Mouse (Mus musculus): ENCODE results near the gene Cyp4f14.

Cyp4f14 gene

DNA sequence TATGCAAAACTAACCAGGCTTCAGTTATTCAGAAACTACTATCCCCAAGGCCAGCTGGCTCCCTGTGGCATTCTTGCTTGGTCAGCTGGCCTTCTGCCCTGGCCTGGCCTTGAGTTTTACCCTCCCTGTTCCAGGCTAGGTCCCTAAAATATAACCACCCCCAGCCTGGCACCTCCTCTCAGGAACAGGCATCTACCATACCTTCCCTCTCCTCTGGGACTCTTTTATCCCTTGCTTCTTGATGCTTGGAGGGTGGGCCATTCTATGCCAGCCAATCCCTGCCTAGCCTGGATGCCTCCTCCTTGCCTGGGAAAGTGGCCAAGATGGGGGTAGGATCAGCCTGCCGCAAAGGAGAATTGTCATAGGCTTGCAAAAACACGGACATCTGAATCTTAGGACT is at the start of gene Cyp4f14:
TSS of gene Cyp4f14 (minus strand) at position 212 of the 400 bp plus-strand sequence.
- in situ Hi-C loops (cut with MseI, MboI), result no loop called here

DNA sequence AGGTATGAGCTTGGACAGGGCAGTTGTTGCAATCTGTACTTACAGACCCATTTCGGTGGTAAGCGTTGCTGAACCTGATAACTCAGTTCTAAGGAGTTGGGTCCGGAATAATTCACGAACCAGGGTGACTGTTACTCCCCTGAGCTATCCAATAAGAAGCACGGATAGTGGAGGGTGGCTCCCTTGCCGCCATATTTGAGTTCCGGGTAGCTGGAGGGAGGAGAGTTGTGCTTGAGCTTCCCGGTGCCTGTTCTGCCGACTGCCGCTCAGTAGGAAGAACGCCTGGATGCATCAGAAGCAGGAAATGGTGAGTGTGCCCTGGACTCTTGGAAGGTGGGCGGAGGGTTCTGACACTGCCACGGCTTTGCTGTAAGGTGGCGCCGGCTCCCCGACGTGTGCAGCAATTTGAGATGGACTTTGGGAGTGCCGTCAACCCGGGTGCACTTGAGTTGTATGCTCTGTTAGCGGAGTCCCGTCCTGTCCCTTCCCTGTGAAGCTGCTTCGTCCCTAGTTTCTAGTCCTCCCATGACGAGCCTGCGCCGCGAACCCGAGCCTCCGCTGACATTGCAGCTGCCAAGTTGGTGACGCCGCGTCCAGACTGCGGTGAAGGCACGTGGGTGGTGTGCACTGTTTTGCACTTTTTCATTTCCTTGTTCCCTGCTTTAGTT is 48.6 kb upstream of the Cyp4f14 start, which contains the start of gene Zfp472:
TSS of gene Zfp472 (plus strand) at position 192 of the 668 bp plus-strand sequence.
- in situ Hi-C loops (cut with MseI, MboI), result no loop called here

- in situ Hi-C loops (cut with MseI, MboI), result no loop called here
These were observed 48.1 kb upstream of the Cyp4f14 start for GRCm38 (mm10) chr17:32965253-32965622.

GRCm38 (mm10) chr17:32951441-32951840 is 34.3 kb upstream of the Cyp4f14 start:
- in situ Hi-C loops (cut with MseI, MboI), result no loop called here

- in situ Hi-C loops (cut with MseI, MboI), result no loop called here
These were observed 33.9 kb upstream of the Cyp4f14 start for GRCm38 (mm10) chr17:32951006-32951405.

GRCm38 (mm10) chr17:32950136-32950535 is 33.0 kb upstream of the Cyp4f14 start:
- in situ Hi-C loops (cut with MseI, MboI), result no loop called here

GRCm38 (mm10) chr17:32947215-32947914 is 30.2 kb upstream of the Cyp4f14 start, which contains the start of gene Cyp4f13:
TSS of gene Cyp4f13 (minus strand) at chr17:32947402.
- in situ Hi-C loops (cut with MseI, MboI), result no loop called here

- in situ Hi-C loops (cut with MseI, MboI), result no loop called here
These were observed 29.6 kb upstream of the Cyp4f14 start for GRCm38 (mm10) chr17:32946716-32947115.

DNA sequence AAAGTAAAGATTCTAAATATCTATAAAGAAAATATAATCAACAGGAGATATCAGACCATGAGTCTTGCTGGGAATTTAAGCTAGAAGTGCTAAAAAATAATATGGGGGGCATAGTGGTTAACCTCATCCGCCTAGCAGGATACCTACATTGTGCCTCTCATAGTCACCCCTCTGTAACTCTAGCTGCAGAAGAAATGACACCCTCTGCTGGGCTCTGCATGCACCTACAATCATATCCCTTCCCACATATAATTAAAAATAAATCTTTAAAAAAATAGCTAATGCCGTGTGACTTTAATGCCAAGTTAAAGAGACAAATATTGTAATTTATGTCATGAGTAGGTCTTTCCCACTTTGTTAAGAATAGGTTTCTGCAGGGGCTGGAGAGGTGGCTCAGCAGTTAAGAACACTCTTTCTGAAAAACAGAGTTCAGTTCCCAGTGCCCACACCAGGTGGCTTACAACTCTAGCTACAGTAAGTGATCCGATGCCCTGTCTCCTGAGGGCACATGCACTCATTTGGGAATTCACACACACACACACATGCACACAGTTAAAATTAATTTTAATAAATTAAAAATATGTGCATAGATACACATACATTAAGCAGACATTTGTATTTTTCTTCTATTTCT is 27.4 kb upstream of the Cyp4f14 start:
- in situ Hi-C loops (cut with MseI, MboI), result no loop called here

- in situ Hi-C loops (cut with MseI, MboI), result no loop called here
These were observed 26.5 kb upstream of the Cyp4f14 start for GRCm38 (mm10) chr17:32943661-32944060.

DNA sequence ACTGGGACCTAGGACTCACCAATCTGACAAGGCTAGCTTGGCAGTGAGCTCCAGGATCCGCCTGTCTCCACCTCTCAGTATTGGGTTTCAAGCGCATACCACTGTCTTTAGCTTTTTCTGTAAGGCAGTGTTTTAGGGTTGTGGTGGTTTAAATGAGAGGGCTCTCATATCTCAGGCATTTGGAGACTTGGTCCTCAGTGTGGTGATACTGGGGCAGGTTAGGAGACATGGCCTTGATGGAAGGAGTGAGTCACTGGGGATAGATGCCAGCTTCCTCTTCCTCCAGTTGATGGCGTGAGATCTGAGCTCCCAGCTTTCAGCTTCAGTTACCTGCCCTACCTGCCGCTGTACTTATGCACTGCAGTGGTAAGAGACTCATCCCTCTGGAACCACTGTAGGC is 22.7 kb upstream of the Cyp4f14 start:
- in situ Hi-C loops (cut with MseI, MboI), result no loop called here

DNA sequence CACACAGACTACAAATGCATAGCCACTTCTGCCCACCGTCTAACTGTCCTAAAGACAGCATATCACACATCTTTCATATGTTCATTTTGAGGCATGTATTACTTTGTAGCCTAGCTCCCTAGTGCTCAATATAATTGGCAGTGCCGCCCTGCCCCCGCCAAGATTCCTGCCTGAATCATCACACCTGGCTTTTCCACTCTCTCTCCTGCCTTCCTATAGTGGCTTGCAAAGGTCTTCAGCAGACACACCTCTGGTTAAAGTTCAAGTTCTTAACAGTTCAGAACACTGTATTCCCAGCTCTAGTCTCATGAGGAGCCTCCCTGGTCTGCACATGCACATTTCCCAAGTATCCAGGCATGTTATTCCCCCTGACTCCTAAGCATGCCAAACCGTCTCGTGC is 10.7 kb upstream of the Cyp4f14 start:
- in situ Hi-C loops (cut with MseI, MboI), result no loop called here

- in situ Hi-C loops (cut with MseI, MboI), result no loop called here
These were observed 7.6 kb upstream of the Cyp4f14 start for GRCm38 (mm10) chr17:32924658-32925312.

- in situ Hi-C loops (cut with MseI, MboI), result no loop called here
These were observed 6.5 kb upstream of the Cyp4f14 start for GRCm38 (mm10) chr17:32923681-32924080.

DNA sequence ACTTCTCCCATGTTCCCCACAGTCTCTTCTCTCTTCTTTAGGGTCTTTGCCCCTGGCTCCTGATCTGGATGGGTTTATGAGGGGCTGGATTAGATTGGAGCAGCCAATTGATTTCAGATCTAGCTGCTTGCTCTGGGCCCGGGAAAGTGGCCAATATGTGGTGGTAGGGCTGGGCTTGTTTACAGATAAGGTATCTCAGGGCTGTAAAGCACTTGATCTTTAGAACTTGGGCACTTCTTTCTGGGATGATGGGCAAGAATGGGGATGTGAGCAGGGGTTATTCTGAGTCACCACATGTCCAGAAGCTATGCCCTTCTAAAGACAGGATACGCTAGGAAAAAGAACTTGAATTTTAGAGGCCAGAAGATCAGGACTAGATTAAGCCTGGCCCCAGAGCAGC is 2.0 kb upstream of the Cyp4f14 start:
- in situ Hi-C loops (cut with MseI, MboI), result no loop called here

DNA sequence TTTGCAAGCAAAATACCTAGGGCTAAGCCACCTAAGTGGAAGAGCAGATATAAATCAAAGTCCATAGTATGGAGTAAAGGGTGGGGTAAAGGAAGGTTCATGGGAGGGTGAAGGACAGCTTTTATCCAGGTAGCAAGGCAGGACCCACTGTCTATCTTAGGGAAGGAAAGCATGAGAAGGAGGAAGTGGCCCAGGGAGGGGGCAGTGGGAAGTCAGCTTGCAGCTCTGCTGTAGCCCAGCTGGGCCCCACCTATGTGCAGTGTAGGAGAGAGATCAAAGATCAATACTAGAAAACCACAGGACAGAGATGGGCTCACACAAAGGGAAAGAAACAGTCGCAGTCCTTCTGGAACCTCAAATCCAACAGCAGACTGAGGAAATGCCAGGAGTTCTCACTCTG is 1.1 kb downstream of the Cyp4f14 start:
- in situ Hi-C loops (cut with MseI, MboI), result no loop called here

DNA sequence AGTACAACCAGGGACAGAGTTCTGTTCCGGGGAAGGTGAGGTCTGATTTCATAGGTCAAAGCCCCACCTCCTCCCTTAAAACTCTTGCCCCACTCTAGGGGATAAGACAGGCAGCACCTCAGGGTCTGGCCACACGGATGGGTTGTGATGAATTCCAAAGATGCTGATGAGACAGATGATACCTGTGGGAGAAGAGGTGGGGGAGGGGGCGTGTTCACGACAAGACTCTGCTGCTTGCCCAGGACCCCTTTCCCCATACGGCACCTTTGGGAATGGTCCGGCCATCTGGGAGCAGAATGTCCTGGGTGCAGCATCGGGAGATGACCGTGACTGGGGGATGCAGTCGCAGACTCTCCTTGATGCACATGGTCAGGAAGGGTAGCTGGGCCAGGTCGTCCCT is 11.0 kb downstream of the Cyp4f14 start:
- in situ Hi-C loops (cut with MseI, MboI), result no loop called here

DNA sequence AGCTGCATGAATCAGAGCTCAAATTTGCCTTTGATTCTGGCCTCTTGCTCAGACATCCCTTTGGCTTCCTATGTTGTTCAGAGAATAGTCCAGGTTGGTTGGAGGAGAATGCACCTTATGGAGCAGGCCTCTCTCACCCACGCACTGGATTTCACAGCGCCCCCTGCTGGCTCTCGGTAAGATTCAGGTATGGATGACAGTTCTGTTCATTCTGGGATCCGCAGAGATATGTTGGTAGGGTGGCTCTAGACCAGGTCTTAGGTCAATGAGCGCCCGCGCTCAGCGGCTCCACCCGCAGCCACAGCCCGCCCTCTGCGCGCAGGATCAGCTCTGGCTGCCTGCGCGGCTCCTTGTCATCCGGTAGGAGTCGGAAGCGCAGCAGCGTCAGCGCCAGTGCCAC is 11.9 kb downstream of the Cyp4f14 start:
- in situ Hi-C loops (cut with MseI, MboI), result no loop called here

DNA sequence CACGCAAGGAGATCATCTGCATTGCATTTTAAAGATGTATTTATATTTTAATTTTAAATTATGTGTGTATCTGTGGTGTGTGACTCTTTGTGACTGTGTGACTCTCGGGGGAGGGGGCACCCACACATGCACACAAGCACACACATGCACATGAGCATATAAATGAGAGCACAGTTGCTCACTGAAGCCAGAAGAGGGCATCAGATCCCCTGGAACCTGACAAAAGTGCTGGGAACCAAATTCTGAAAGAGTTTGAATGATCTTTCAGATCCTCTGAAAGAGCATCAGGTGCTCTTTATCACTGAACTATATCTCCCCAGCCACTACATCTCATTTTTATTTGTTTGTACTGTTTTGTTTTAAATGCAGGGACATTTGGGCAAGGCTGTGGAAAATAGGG is 12.7 kb downstream of the Cyp4f14 start:
- in situ Hi-C loops (cut with MseI, MboI), result no loop called here

DNA sequence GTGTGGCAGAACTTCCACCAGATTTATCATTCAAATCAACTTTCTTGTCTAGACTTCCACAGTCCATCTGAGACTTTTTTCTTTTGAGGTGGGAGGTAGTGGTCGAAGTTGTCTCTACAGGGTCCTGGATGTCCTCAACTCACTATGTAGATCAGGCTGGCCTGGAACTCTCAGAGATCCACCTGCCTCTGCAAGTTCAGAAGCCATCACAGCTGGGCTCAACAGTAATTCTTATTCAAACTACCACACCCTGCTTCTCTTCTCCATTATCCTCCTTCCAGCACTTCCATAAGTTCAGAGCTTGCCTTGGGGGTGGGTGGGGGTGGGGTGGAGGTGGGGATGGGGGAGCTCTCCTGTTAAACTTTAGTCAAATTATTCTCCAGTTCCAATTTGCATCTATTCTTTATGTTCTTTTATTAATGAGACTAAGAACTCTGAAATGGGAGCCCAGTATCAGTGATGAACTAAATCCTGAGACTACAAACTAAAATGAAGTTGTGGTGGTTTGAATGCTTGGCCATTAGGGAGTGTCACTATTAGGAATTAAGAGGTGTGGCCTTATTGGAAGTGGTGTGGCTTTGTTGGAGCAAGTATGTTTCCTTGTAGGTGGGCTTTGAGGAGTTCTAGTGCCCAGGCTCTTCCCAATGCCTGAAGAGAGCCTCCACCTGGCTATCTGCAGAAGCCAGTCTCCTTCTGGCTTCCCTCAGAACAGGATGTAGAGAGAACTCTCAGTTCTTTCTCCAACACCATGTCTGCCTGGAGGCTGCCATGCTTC is 15.2 kb downstream of the Cyp4f14 start:
- in situ Hi-C loops (cut with MseI, MboI), result no loop called here

GRCm38 (mm10) chr17:32895421-32895820 is 21.7 kb downstream of the Cyp4f14 start:
- in situ Hi-C loops (cut with MseI, MboI), result no loop called here

- in situ Hi-C loops (cut with MseI, MboI), result no loop called here
These were observed 23.2 kb downstream of the Cyp4f14 start for GRCm38 (mm10) chr17:32893901-32894300.
